Mouse (Mus musculus): Measurements from ENCODE around the gene Usp18. TPM values are rescaled to one million over a fixed set of nuclear protein-coding genes. Genes with fewer than 3 reads are reported as not detected.
A peak's percentile ranks its signal among the peaks of the same experiment; 100 is the strongest.

Gene Usp18
- polyA plus RNA-seq, 1 experiment from 2014 or later = 1.6 TPM

DNA sequence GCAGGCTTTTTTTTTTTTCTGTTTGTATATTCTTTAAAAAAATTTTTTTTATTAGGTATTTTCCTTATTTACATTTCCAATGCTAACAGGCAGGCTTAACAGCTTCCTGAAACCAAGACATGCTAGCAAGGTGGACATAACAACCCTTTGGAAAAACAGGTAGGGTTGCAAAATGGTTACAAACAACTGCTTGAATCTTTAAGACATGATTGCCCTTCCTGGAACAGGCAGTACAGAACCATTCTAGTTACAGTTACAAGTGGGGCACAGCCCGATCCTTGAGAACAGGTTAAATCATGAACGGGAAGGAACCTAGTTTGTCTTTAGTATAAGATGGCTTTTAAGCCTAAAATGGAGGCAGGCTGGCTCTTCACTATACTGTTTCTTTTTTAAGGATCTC, 9.3 kb upstream of the Usp18 start:
- H3K36me3 ChIP-seq (ENCODE audit: control insufficient read depth, insufficient read depth, low read length) = no peaks in the 10 kb centered on the region
- H3K27ac ChIP-seq (ENCODE audit: low read length) = no peak overlapping the region
- H3K4me2 ChIP-seq (ENCODE audit: low read length) = no peak overlapping the region
- no peaks in the 10 kb centered on the region for H3K9me3 ChIP-seq (replicated peaks; ENCODE audit: control insufficient read depth, low read length, poor library complexity, severe bottlenecking)
- no peak for ATAC-seq
- H3K4me3 ChIP-seq (ENCODE audit: low read depth, low read length) = no peak overlapping the region
- WGBS = 91% methylated on average over 2 of the region's 2 CpGs
- no peak overlapping the region for H3K9ac ChIP-seq (ENCODE audit: low read depth, low read length)
- H3K27me3 ChIP-seq (ENCODE audit: control insufficient read depth, insufficient read depth, low read depth, low read length) = no peaks in the 10 kb centered on the region
- H3K4me1 ChIP-seq (ENCODE audit: control insufficient read depth, insufficient read depth, low read length) = no peaks in the 10 kb centered on the region

DNA sequence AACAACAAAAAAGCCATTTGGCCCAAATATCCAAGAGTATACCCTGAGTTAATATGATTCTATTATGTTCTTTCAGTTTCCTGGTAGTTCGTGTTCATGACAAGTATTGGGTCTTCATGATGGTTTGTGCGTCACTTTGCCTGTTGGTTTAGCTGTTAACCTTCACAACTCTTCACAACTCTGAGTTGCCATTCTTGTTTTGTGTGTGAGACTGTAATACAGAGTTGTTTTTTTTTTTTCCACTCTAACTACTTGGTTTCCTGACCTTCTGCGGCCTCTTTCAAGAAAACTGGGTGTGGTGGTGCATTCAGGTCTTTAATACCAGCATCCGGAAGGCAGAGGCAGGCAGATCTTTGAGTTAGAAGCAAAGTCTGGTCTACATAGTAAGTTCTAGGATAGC, 7.5 kb upstream of the Usp18 start:
- ATAC-seq = no peak
- no peak overlapping the region for H3K4me2 ChIP-seq (ENCODE audit: low read length)
- WGBS = 96% methylated on average over 4 of the region's 4 CpGs

GRCm38 (mm10) chr6:121241780-121242179, 3.9 kb upstream of the Usp18 start:
- H3K4me1 ChIP-seq (ENCODE audit: control insufficient read depth, insufficient read depth, low read length) = peaks cover 4% of the 10 kb centered on the region; the same call in 1 of the 2 replicates
- H3K27me3 ChIP-seq (ENCODE audit: control insufficient read depth, insufficient read depth, low read depth, low read length) = no peaks in the 10 kb centered on the region
- no peak overlapping the region for H3K4me3 ChIP-seq (ENCODE audit: low read depth, low read length)
- WGBS = 83% methylated on average over 2 of the region's 2 CpGs
- no peaks in the 10 kb centered on the region for H3K36me3 ChIP-seq (ENCODE audit: control insufficient read depth, insufficient read depth, low read length)
- no peaks in the 10 kb centered on the region for H3K9me3 ChIP-seq (replicated peaks; ENCODE audit: control insufficient read depth, low read length, poor library complexity, severe bottlenecking)
- H3K9ac ChIP-seq (ENCODE audit: low read depth, low read length) = no peak overlapping the region
- no peak for ATAC-seq
- no peak overlapping the region for H3K27ac ChIP-seq (ENCODE audit: low read length)
- H3K4me2 ChIP-seq (ENCODE audit: low read length) = no peak overlapping the region

More for the DNA sequence above, 7.5 kb upstream of the Usp18 start:
- Histone ChIP-seq H3K9ac (ENCODE audit: low read depth, low read length) (no peak overlapping the region), H3K27me3 (ENCODE audit: control insufficient read depth, insufficient read depth, low read depth, low read length) (no peaks in the 10 kb centered on the region), H3K27ac (ENCODE audit: low read length) (no peak overlapping the region), H3K4me1 (ENCODE audit: control insufficient read depth, insufficient read depth, low read length) (no peaks in the 10 kb centered on the region), H3K36me3 (ENCODE audit: control insufficient read depth, insufficient read depth, low read length) (no peaks in the 10 kb centered on the region), H3K9me3 (replicated peaks; ENCODE audit: control insufficient read depth, low read length, poor library complexity, severe bottlenecking) (no peaks in the 10 kb centered on the region), H3K4me3 (ENCODE audit: low read depth, low read length) (no peak overlapping the region)

DNA sequence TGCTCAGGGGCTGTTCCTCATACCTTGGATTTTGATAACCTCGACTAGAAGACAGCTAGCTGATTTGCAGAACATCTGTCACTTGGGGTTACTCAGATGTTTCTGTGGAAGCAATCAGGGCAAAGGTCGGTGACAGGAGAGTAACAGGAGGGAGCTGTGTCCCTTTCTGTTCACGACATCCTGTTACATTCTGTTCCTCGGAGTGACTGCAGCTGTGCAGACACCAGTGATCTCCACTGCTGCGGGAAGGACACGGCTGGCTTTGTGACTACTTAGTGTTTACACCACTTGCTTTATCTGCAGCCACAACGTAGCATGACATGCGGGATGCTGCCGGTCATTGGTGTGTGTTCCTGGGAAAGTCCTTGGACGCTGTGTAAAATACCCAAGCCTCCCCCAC, 2.5 kb upstream of the Usp18 start:
- Histone ChIP-seq H3K27ac (ENCODE audit: low read length) (no peak overlapping the region), H3K4me2 (ENCODE audit: low read length) (no peak overlapping the region), H3K9me3 (replicated peaks; ENCODE audit: control insufficient read depth, low read length, poor library complexity, severe bottlenecking) (no peaks in the 10 kb centered on the region), H3K27me3 (ENCODE audit: control insufficient read depth, insufficient read depth, low read depth, low read length) (no peaks in the 10 kb centered on the region; the same call in 1 of the 2 replicates), H3K36me3 (ENCODE audit: control insufficient read depth, insufficient read depth, low read length) (no peaks in the 10 kb centered on the region), H3K4me1 (ENCODE audit: control insufficient read depth, insufficient read depth, low read length) (peaks cover 4% of the 10 kb centered on the region; the same call in 1 of the 2 replicates), H3K9ac (ENCODE audit: low read depth, low read length) (no peak overlapping the region), H3K4me3 (ENCODE audit: low read depth, low read length) (no peak overlapping the region)
- 73% methylated on average over 10 of the region's 10 CpGs for WGBS
- ATAC-seq = no peak

- H3K4me1 ChIP-seq (ENCODE audit: control insufficient read depth, insufficient read depth, low read length) = peaks cover 4% of the 10 kb centered on the region; the same call in 1 of the 2 replicates
- no peak overlapping the region for H3K27ac ChIP-seq (ENCODE audit: low read length)
- H3K9me3 ChIP-seq (replicated peaks; ENCODE audit: control insufficient read depth, low read length, poor library complexity, severe bottlenecking) = no peaks in the 10 kb centered on the region
- no peaks in the 10 kb centered on the region; the same call in 1 of the 2 replicates for H3K27me3 ChIP-seq (ENCODE audit: control insufficient read depth, insufficient read depth, low read depth, low read length)
- peak overlapping the region; percentile 47 for H3K4me3 ChIP-seq (ENCODE audit: low read depth, low read length)
- peak overlapping the region; percentile 52 for H3K9ac ChIP-seq (ENCODE audit: low read depth, low read length)
- 15% methylated on average over 4 of the region's 4 CpGs for WGBS
- H3K36me3 ChIP-seq (ENCODE audit: control insufficient read depth, insufficient read depth, low read length) = no peaks in the 10 kb centered on the region
- H3K4me2 ChIP-seq (ENCODE audit: low read length) = peak overlapping the region; percentile 90
- peak; percentile 38; the same call in 1 of the 2 replicates for ATAC-seq
These were observed 293 bp downstream of the Usp18 start for GRCm38 (mm10) chr6:121246037-121246361.

DNA sequence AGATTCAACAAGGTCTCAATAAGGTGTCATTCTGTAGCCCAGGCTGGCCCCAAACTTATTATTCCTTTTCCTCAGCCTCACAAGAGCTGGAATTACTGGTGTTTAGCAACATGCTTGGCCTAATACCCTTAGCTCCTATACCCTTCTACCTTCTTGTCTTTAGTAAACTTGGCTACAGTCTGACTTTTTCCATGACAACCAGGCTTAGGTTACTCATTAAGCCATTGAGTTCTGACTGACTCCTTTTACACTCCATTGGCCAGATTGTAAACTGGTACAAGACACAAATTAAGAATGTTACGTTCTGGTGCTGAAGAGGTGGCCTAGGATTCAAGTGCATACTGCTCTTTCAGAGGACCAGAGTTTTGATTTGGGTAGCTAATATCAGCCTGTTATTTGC, 4.7 kb downstream of the Usp18 start:
- no peak overlapping the region for H3K4me2 ChIP-seq (ENCODE audit: low read length)
- H3K4me1 ChIP-seq (ENCODE audit: control insufficient read depth, insufficient read depth, low read length) = peaks cover under 1% of the 10 kb centered on the region; the same call in 1 of the 2 replicates
- no peak overlapping the region for H3K4me3 ChIP-seq (ENCODE audit: low read depth, low read length)
- no peak for ATAC-seq
- WGBS = 65% methylated on average over 1 of the region's 1 CpGs
- H3K36me3 ChIP-seq (ENCODE audit: control insufficient read depth, insufficient read depth, low read length) = no peaks in the 10 kb centered on the region
- H3K9ac ChIP-seq (ENCODE audit: low read depth, low read length) = no peak overlapping the region
- H3K9me3 ChIP-seq (replicated peaks; ENCODE audit: control insufficient read depth, low read length, poor library complexity, severe bottlenecking) = no peaks in the 10 kb centered on the region
- no peak overlapping the region for H3K27ac ChIP-seq (ENCODE audit: low read length)
- H3K27me3 ChIP-seq (ENCODE audit: control insufficient read depth, insufficient read depth, low read depth, low read length) = no peaks in the 10 kb centered on the region; the same call in 1 of the 2 replicates

DNA sequence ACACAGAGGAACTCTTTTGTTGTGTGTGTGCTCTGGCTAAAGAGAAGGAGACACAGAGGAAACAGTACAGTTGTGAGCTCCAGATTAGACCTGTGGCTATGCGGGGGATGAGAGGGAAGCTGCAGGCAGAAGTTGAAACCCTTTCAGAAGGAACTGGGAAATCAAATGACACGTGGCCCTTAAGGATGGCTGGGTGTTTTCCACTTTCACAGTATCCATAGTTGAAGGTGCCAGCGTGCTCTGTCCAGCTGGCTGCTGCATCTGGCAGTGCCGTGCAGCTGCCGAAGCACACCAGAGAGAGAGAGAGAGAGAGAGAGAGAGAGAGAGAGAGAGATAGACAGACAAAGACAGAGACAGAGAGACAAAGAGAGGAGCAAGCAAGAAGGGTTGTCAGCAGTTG, 5.5 kb downstream of the Usp18 start:
- H3K4me3 ChIP-seq (ENCODE audit: low read depth, low read length) = no peak overlapping the region
- H3K9me3 ChIP-seq (replicated peaks; ENCODE audit: control insufficient read depth, low read length, poor library complexity, severe bottlenecking) = no peaks in the 10 kb centered on the region
- WGBS = 71% methylated on average over 5 of the region's 5 CpGs
- no peak overlapping the region for H3K27ac ChIP-seq (ENCODE audit: low read length)
- H3K4me2 ChIP-seq (ENCODE audit: low read length) = no peak overlapping the region
- no peaks in the 10 kb centered on the region for H3K36me3 ChIP-seq (ENCODE audit: control insufficient read depth, insufficient read depth, low read length)
- H3K4me1 ChIP-seq (ENCODE audit: control insufficient read depth, insufficient read depth, low read length) = no peaks in the 10 kb centered on the region
- no peak for ATAC-seq
- no peaks in the 10 kb centered on the region; the same call in 1 of the 2 replicates for H3K27me3 ChIP-seq (ENCODE audit: control insufficient read depth, insufficient read depth, low read depth, low read length)
- H3K9ac ChIP-seq (ENCODE audit: low read depth, low read length) = no peak overlapping the region

GRCm38 (mm10) chr6:121260548-121260947, 14.8 kb downstream of the Usp18 start:
- ATAC-seq = no peak
- 33% methylated on average over 9 of the region's 9 CpGs for WGBS
- Histone ChIP-seq H3K4me1 (ENCODE audit: control insufficient read depth, insufficient read depth, low read length) (no peaks in the 10 kb centered on the region), H3K4me3 (ENCODE audit: low read depth, low read length) (no peak overlapping the region), H3K36me3 (ENCODE audit: control insufficient read depth, insufficient read depth, low read length) (no peaks in the 10 kb centered on the region), H3K9me3 (replicated peaks; ENCODE audit: control insufficient read depth, low read length, poor library complexity, severe bottlenecking) (0 out of 2 replicates have a peak, but pooled peaks cover 4% of the 10 kb centered on the region), H3K27ac (ENCODE audit: low read length) (no peak overlapping the region), H3K4me2 (ENCODE audit: low read length) (no peak overlapping the region), H3K27me3 (ENCODE audit: control insufficient read depth, insufficient read depth, low read depth, low read length) (no peaks in the 10 kb centered on the region), H3K9ac (ENCODE audit: low read depth, low read length) (no peak overlapping the region)

GRCm38 (mm10) chr6:121261233-121261632, 15.5 kb downstream of the Usp18 start:
- Histone ChIP-seq H3K9ac (ENCODE audit: low read depth, low read length) (no peak overlapping the region), H3K27ac (ENCODE audit: low read length) (no peak overlapping the region), H3K36me3 (ENCODE audit: control insufficient read depth, insufficient read depth, low read length) (no peaks in the 10 kb centered on the region), H3K9me3 (replicated peaks; ENCODE audit: control insufficient read depth, low read length, poor library complexity, severe bottlenecking) (0 out of 2 replicates have a peak, but pooled peaks cover 4% of the 10 kb centered on the region), H3K4me2 (ENCODE audit: low read length) (no peak overlapping the region), H3K4me1 (ENCODE audit: control insufficient read depth, insufficient read depth, low read length) (no peaks in the 10 kb centered on the region), H3K27me3 (ENCODE audit: control insufficient read depth, insufficient read depth, low read depth, low read length) (no peaks in the 10 kb centered on the region), H3K4me3 (ENCODE audit: low read depth, low read length) (no peak overlapping the region)
- 89% methylated on average over 8 of the region's 8 CpGs for WGBS
- no peak for ATAC-seq

Measured in midbrain, embryonic 16.5 days (tissue).